Mouse (Mus musculus) thymus, adult 2 months (tissue): ENCODE data around the gene Kirrel3.

Experiments
- CTCF ChIP-seq: fragments of 200-500 bp; IDR thresholded peaks from 2 replicates; pipeline ENCODE4 v1.5.1; 2012; ENCODE audit warnings: mild to moderate bottlenecking, control low read depth, low read length, moderate library complexity, borderline replicate concordance; ENCODE audit not compliant: control insufficient read depth, poor library complexity, insufficient read depth; ENCODE audit errors: extremely low read depth
- POLR2A ChIP-seq: fragments of 200-500 bp; IDR thresholded peaks from 2 replicates; pipeline ENCODE4 v1.6.1; 2012; ENCODE audit warnings: mild to moderate bottlenecking, low read length, control low read depth, moderate library complexity; ENCODE audit not compliant: control insufficient read depth, poor library complexity, insufficient read depth; ENCODE audit errors: extremely low read depth

DNA sequence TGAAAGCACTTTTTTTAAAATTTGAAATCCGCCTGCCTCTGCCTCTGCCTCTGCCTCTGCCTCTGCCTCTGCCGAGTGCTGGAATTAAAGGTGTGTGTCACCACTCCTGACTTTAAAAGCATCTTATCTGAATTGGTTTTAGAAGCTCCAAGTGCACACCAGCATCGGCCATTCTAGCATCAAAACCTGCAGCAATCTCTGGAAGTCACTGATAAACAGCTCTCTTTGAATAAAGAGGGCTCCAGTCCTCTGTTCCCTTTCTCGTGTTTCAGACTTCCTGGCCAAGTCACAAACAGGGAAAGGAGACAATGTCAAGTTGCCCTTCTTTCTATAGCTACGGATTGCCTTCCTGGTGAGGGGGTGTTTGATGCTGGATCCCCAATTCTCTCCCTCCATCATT is 554.2 kb downstream of the Kirrel3 start:
- TF ChIP-seq POLR2A (no peak), CTCF (no peak)
